Mouse (Mus musculus) frontal cortex, postnatal 36 days (tissue): Measurements from ENCODE around the gene Rpl6.
A peak's percentile ranks its signal among the peaks of the same experiment; 100 is the strongest.
"Not testable (repeated sequence)": the region's sequence is repeated elsewhere in the genome, so short reads cannot be mapped to it uniquely, and the experiment has no call there.

Experiments
- DNase-seq, 2 experiments: peaks; one replicate each; pipeline ENCODE4 v3.0.0; 2022; ENCODE audit warnings: low spot score in 2 of 2

The Rpl6 gene

GRCm38 (mm10) chr5:121196764-121197163 lies 7.5 kb upstream of the Rpl6 start:
- no peak for DNase-seq

- no peak for DNase-seq
Observed at GRCm38 (mm10) chr5:121197337-121197736, 6.9 kb upstream of the Rpl6 start.

DNA sequence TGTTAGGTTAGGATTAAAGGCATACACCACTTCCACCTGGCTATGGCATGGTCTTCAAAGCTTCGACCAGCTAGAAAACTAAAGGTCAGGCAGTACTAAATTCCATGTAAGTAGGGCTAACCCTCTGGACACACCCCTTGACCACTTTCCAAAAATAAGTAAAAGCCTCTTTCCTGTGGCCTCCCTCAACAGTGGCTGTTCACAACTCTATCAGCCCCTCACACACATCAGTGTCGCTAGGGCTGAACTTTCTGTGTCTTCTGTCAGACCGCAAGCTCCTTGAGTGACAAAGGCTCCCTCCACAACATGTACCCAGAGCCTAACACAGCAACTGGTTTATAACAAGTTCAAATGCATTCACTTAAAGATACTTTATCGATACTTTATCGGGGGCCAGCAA lies 5.9 kb upstream of the Rpl6 start:
- DNase-seq = no peak

DNA sequence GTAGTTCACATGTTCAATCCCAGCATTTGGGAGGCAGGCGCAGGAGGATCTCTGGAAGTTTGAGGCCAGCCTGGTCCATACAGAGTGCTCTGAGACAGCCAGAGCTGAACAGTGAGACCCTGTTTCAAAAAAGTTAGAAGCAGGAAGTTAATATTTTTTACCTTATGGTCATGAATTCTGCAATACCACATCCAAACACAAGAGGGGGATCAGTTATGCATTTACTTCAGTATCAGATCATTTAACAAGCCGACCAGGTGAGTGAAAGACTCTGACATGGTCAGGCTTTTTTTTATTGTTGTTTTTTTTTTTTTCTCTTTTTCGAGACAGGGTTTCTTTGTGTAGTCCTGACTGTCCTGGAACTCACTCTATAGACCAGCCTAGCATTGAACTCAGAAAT lies 2.5 kb upstream of the Rpl6 start:
- no peak for DNase-seq

DNA sequence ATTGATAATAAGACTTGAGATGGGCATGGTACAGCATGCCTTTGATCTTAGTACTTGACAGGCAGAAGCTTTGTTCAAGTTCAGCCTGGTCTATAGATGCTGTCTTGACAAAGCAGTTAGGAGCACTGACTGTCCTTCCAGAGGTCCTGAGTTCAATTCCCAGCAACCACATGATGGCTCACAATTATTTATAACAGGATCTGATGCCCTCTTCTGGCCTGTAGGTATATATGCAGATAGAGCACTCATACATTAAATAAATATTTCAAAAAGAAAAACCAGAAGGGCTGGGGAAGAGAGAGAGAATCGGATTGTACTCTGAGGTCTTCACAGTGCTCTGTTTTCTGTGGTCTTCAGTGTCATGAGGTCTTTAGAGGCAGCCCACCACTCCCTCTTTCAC lies 1.8 kb upstream of the Rpl6 start:
- DNase-seq = no peak

GRCm38 (mm10) chr5:121205537-121206130 lies 1.4 kb downstream of the Rpl6 start:
- DNase-seq = not testable (repeated sequence)

GRCm38 (mm10) chr5:121206540-121206939 lies 2.3 kb downstream of the Rpl6 start:
- DNase-seq = no peak

GRCm38 (mm10) chr5:121206984-121207383 lies 2.7 kb downstream of the Rpl6 start:
- no peak for DNase-seq

DNA sequence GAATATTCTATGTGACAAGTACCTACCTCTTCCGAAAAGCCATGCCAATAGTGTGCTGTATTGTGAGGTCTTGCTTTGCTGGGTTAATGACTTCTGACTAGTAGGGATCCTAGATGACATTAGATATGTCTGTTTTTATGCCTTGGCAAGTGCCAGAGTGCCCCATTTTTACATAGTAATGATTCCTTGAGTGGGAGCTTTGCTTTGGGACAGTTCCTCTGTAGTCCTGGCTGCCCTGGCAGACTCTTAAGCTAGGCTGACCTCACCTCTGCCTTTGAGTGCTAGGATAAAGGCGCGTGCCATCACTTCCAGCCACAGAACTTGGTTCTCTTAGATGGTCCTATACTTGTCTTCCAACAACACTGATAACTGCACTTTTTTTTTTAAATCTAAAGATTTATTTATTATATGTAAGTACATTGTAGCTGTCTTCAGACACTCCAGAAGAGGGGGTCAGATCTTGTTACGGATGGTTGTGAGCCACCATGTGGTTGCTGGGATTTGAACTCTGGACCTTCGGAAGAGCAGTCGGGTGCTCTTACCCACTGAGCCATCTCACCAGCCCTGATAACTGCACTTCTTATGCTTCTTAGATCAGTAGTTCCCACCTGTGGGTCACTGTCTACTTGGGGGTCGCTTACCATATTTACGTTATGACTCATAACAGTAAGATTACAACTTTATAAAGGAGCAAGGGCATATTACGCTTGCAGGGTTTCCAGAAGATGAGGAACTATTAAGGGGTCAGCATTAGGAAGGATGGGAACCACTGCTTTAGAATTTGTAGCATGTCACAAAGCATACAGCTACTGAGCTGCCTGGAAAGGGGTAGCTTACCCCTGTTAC lies 5.7 kb downstream of the Rpl6 start:
- DNase-seq = no peak

- no peak for DNase-seq
Observed at GRCm38 (mm10) chr5:121210601-121210924, 6.3 kb downstream of the Rpl6 start.

GRCm38 (mm10) chr5:121212108-121212507 lies 7.8 kb downstream of the Rpl6 start:
- no peak for DNase-seq

DNA sequence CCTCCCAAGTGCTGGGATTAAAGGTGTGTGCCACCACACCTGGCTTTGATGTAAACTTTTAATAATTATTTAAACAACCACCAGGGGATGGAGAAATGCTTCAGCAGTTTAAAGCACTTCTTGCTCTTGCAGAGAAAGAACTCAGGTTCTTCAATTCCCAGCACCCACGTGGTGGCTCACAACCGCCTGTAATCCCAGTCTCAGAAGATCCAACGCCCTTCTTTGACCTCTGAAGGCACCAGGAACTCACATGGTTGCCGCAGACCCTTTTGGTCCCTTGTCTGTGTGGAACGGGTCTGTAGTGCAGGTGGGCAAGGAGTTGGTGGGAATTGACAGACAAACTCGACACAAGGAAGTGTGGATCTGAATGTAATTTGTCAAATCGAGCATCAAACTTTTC lies 10.4 kb downstream of the Rpl6 start:
- no peak for DNase-seq

DNA sequence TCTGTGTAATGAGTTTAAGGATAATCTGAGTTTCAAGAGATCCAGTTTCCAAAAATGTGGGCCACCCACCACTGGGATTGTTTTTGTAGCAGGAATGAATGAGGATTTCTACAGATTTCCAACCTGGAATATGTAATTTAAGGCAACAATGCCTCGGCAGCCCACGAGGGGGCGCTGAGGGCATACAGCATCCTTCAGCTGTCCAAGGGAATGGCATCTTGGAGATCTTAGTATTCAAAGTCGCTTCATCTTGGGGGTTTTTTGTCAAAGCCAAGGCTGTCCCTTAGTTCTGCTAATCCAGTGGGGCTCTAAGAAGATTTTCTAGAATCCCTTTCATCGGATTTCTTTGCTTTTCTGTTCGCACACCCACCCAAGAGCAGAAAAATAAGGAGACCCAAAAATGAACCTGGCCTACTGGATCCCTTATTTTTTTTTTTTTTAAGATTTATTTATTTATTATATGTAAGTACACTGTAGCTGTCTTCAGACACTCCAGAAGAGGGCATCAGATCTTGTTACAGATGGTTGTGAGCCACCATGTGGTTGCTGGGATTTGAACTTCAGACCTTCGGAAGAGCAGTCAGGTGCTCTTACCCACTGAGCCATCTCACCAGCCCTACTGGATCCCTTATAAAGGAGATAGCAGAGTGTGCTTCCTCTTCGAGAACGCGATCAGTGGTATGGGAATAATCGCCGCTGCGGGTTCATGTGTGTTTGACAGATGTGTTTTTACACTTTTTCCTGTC lies 11.3 kb downstream of the Rpl6 start:
- DNase-seq = peak; percentile 67 to 87

DNA sequence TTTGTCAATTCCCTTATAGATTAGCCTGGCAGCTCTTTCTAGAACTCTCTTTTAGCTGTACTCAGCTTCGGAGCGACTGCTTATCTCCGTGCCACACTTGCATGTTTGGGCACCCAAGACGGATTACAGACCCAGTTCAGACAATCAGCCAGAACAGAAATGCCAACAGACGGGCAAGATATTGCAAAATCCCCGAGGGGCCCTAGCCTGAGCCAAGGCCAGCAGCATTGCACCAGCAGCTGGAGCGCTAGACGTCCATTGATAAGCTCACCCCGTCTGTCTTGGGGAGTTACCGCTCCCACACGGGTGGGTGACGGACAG lies 11.8 kb downstream of the Rpl6 start:
- DNase-seq = no peak

- DNase-seq = not testable (repeated sequence)
Observed at GRCm38 (mm10) chr5:121216584-121217312, 12.5 kb downstream of the Rpl6 start.

GRCm38 (mm10) chr5:121217313-121217634 lies 13.0 kb downstream of the Rpl6 start:
- DNase-seq = no peak

DNA sequence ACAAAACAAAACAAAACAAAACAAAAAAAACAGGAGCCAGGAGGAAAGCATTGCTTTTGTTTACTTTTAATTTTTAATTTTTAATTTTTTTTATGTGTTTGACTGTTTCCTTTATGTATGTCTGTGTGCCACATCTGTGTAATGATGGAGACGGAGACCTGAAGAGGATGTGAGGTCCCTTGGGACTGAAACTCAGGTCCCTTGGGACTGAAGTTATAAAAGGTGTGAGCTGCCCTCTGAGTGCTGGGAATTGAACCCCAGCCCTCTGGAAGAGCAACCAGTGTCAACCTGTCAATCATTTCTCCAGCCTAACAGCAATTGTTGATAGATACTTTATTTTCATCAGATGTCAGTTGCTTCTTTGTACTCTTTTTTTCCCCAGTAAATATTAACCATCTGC lies 14.9 kb downstream of the Rpl6 start:
- DNase-seq = no peak

- DNase-seq = peak; percentile 95 to 96
Observed at GRCm38 (mm10) chr5:121219980-121220731, 15.9 kb downstream of the Rpl6 start, which contains the start of gene Hectd4. Hectd4 (plus strand) TSS chr5:121220219.

DNA sequence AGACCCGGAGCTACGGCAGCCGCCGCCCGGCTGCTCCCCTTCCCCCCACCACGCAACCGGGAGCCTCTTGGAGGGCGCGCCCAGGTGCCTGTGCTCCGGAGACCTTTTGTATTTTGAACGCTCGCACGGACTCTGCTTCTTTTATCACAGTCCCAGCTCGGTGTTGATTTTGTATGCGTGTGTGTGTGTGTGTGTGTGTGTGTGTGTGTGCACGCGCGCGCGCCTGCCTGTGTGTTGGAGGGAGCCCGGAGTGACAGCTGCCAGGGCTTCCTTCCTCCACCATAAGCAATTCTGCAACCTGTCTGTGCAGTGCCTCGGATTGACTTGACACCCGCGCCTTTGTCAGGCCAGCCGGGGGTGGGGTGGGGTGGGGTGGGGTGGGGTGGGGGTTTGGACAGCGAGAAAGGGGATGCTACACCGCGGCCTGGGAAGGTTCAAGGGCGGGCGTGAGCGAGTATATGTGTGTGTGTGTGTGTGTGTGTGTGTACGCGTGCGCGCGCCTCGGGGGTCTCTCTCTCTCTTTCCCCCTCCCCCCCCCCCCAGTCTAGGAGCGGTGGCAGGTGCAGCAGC lies 16.5 kb downstream of the Rpl6 start:
- no peak for DNase-seq

GRCm38 (mm10) chr5:121221328-121221850 lies 17.1 kb downstream of the Rpl6 start:
- DNase-seq = no peak

GRCm38 (mm10) chr5:121224020-121224419 lies 19.7 kb downstream of the Rpl6 start:
- not testable (repeated sequence) for DNase-seq
